Mouse (Mus musculus) heart, adult 11 months (tissue): ENCODE data around the gene Fbxl5.

Experiments used
- DNase-seq: peaks from one replicate; pipeline ENCODE4 v3.0.0; 2022

Fbxl5 gene

GRCm38 (mm10) chr5:43781977-43782930 lies 39.2 kb downstream of the Fbxl5 start:
- peak; percentile 99 for DNase-seq

DNA sequence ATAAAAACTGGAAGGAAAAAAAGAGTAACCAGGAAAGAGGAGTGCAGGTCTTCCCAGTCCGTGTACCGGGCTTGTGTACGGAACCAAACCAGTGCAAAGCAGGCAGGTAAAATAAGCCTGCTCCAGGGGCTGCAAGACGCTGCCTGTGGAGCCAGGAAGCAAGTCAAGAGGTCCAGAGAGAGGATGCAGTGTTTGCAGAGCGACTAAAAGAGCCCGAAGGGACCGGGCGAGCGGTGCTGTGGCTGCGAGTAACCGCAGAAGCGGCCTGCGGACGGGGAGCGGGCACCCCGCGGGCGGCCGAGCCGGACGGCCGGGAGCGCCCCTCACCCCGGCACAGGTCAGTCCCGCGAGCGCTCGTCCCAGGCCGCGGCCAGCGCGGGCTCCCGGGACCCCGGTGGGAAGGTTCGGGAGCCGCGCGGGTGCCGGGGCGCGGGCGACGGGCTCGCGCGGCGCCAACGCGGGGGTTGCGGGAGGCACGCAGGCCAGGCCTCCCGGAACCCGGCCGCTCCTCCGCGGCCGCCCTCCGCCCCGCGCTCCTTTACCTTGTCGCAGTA lies 39.9 kb downstream of the Fbxl5 start:
- no peak for DNase-seq

GRCm38 (mm10) chr5:43778583-43778982 lies 42.9 kb downstream of the Fbxl5 start:
- DNase-seq = no peak

GRCm38 (mm10) chr5:43776993-43777392 lies 44.4 kb downstream of the Fbxl5 start:
- DNase-seq = no peak

DNA sequence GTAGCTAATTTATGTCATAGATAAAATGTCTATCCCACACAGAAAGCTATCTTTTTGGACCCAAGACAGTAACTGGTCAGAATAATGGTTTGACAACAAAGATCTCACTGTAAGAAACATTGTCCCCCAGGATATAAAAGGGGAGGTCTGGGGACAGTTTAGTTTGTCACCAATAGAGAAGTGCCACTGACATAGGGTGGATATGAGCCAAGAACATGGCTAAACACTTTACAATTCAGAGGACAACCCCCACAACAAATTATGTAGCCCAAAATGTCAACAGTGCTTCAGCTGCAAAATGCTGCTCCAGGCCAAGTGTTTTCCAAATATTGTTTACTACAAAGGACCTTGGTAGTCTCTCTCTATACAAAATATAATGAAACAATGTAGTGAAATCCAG lies 45.0 kb downstream of the Fbxl5 start:
- no peak for DNase-seq

- DNase-seq = no peak
These were observed 49.9 kb downstream of the Fbxl5 start for GRCm38 (mm10) chr5:43771555-43771954.

DNA sequence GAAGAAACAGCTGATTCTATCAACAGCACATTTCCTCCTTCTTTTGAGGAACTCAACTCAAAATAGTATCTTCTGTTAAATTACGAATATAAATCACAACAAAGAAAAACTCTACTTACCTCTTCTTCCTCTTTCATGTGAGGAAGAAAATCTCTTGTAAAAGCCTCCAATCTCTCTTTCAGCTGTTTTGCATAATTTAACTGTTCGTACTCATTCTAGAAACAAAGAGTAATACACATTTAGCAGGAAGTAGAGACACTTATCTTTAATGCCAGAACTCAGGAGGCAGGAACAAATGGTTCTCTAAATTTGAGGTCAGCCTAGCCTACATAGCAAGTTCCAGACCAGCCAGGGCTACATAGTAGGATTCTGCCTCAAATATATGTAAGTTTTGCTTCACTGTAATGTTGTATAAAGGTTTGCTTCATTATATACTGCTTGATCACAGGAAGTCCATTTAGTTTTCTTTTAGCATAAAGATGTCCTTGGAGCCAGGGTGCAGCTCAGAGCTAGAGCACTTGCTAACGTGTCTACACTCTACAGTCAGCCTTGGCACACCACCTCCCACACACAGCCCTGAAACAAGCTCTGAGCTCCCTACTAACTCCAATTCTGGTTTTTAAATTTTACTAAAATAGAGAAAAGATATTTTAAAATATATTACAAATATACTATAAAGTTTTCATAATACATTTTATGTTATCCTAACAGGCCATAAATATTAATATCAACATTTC lies 50.7 kb downstream of the Fbxl5 start:
- no peak for DNase-seq

GRCm38 (mm10) chr5:43749092-43749491 lies 72.3 kb downstream of the Fbxl5 start:
- no peak for DNase-seq

DNA sequence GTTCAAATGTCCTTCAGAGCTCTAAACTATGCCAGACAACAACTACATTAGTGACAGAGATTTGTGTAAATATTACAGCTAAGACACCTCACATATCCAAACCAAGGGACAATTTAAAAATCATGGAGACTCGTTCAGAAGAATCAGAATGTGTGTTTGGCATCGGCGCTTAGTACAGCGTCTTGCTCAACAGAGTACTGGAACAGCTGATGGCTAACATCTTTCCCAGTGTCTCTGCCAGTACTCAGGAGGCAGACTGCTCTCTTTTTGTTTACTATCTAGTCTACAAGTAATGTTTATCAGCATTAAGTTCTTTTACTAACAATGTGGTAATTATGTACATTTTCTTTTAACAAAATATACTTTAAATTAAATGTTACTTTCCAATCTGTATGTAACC lies 73.4 kb downstream of the Fbxl5 start:
- DNase-seq = no peak

DNA sequence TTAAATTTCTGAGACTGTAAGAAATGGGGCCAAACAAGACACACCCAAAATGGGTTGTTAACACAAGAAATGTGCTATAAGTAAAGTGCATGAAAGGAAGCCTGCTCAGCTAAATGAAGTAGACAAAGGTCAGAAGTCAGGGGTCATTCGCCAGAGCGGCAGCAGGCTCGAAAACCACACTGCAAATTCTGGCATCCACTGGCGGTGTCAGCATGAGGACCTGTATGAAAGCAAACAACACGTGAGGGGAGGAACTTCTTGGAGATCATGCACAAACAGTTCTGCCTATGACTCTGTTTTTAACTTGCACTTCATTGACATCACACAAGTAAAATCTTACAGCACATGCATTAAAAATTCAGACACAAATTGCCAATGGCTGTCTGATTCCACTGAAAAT lies 76.3 kb downstream of the Fbxl5 start:
- DNase-seq = no peak

DNA sequence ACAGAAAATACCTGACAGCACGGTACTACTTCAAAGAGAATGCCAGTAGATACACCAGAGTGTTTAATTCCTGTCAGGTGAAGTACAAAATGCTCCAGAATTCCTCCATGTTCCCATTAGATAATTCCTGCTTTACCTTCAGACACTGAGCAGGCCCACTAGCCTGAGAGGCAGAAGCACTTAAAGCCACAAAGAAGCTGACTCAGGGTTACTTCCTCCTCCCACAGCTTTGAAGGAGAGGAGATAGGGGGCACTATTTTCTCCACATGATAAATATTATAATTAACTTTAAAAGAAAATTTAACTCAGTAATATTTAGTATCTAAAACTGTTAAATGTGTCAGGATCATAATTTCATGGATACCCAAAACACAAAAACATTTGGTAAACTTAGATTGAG lies 77.3 kb downstream of the Fbxl5 start:
- DNase-seq = no peak

DNA sequence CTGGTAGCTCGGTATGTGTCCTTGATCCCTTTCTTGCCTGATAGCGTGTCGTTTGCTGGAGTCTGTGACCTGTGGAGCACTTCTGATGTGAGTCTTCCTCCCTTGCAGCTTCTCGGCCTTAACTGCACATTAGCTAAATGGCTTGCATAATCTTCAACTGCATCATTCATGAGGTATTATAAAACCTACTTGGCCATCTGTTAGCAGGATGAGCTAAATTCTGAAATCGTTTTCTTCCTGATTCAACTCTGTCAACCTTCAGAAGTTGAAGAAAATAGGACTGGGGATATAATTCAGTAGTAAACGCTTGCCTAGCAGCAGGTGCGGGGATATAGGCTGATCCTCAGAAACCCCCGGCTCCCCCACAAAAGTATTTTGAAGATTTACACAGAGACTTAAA lies 89.1 kb downstream of the Fbxl5 start:
- DNase-seq = no peak

- no peak for DNase-seq
These were observed 92.9 kb downstream of the Fbxl5 start for GRCm38 (mm10) chr5:43728375-43729165.

GRCm38 (mm10) chr5:43723830-43724229 lies 97.6 kb downstream of the Fbxl5 start:
- DNase-seq = no peak

DNA sequence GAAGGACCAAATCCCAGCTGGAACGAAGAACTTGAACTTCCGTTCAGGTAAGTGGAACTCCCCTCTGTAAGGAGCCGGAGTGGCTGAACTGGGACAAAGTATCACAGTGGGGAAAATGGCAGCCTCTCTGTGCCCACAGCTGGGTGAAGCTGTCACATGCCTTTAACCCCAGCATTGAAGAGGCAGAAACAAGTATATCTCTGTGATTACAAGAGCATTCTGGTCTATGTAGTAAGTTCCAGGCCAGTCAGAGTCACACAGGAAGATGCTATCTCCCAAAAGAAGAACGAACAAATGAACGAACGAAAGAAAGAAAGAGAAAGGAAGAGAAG lies 99.0 kb downstream of the Fbxl5 start:
- DNase-seq = no peak

DNA sequence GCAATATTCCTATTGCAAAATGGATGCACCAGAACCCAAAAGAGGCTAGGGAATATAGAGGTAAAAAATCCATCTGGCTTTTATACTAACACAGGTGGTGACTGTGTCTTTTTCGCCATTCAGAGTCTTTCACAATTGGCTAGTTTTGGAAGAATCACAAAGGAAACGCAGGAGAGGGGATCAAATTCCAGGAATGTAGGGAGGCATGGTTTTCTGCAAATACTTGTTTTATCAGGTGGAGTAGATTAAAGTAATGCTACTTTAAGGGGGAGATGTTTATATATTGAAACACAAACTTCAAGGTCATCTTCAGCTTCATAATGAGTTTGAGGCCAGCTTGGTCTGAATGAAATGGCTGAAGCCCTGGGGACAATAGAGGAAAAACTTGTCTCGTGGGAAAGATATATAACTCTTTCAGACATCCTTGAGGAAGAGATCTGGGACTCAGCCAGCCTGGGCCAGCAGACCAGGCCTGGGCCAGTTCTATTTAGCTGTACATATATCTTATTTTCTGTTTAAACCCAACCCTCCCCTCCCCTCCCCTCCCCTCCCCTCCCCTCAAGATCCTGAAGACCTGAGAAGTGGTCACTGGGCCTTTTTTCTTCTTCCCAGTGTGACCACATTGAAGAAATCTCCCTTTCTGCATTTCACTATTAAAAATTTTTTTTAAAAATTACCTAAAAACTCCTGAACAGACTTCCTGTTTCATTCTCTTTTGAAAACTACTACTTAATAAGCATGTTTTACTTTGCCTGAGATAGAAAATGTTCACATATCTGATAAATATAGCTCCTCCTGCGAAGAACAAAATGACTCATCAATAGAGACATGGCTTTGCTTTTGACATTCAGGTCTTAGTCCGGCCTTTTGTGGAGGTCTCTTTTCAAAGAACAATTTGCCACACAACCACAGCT lies 99.6 kb downstream of the Fbxl5 start:
- DNase-seq = no peak

- DNase-seq = peak; percentile 11
These were observed 122.2 kb downstream of the Fbxl5 start for GRCm38 (mm10) chr5:43699240-43699639.

- peak; percentile 31 for DNase-seq
These were observed 124.3 kb downstream of the Fbxl5 start for GRCm38 (mm10) chr5:43697133-43697532.
